Mouse (Mus musculus): Measurements from ENCODE around the gene Proser3. TPM values are rescaled to one million over a fixed set of nuclear protein-coding genes. Genes with fewer than 3 reads are reported as not detected.

The Proser3 gene
- polyA plus RNA-seq, 1 experiment from 2014 or later: 20.0 TPM

DNA sequence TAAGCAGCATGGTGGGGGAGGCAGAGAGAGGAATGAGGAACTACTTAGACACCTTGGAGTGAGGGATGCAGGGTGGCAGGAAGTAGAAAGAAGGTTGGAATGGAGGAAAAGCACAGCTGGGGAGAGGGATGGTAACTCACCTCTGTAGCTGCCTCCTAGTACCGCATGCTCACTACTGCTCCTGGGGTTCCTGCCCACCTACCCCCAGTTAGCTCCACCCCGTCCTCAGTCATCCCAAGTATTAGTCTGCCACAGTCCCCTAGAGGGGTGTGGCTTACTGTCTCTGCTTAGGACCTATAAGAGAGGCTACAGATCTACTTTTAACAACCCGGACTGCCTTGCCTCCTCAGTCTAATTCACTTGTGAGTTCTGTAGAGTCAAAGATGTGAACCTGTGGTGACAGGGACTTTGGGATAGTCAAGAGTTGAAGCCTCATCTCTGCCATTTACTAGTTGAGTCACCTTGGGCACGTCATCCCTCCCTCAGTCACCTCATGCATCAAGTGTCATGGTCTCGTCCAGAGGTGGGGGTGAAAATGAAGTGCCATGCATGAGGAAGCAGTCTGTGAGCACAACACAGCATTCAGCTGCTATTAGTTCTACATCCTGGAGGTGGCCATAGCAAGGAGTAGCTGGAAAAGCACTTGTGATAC lies 40.8 kb upstream of the Proser3 start:
- ATAC-seq (ENCODE audit: insufficient number of reproducible peaks, low FRiP score, low TSS enrichment, low read depth): no peak
- Histone ChIP-seq H3K9ac (ENCODE audit: low read length) (no peak overlapping the region), H3K4me2 (ENCODE audit: low read depth, severe bottlenecking) (no peak overlapping the region), H3K27ac (replicated peaks; ENCODE audit: low read depth, low read length) (no peak overlapping the region), H3K4me3 (ENCODE audit: low read depth, low read length) (no peak overlapping the region), H3K36me3 (ENCODE audit: control insufficient read depth, insufficient read depth, low read length) (no peaks in the 10 kb centered on the region), H3K27me3 (ENCODE audit: control insufficient read depth, insufficient read depth, low read length) (no peaks in the 10 kb centered on the region), H3K9me3 (ENCODE audit: control insufficient read depth, low read length) (no peaks in the 10 kb centered on the region), H3K4me1 (ENCODE audit: control insufficient read depth, insufficient read depth, low read length) (0 out of 2 replicates have a peak, but pooled peaks cover 4% of the 10 kb centered on the region)
- DNase-seq (ENCODE audit: low spot score): no peak
- 49% methylated on average over 5 of the region's 5 CpGs for WGBS

DNA sequence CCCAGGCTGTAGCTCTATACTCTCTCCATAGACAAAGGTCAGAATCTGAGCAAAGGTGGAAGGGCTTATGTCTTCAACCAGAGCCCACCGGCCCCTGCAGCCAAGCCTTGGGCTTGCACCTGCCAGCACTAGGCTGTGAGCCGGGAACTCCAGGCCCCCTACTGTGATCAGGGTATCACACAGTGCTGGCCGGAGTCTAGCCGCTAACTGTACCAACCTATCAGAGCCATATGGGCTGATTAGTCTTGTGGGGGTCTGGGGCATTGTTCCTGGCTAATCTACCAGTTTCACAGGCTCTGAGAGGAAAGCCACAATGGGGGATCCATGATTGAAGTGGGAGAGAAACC lies 39.5 kb upstream of the Proser3 start:
- Histone ChIP-seq H3K36me3 (ENCODE audit: control insufficient read depth, insufficient read depth, low read length) (0 out of 2 replicates have a peak, but pooled peaks cover 3% of the 10 kb centered on the region), H3K27ac (replicated peaks; ENCODE audit: low read depth, low read length) (no peak overlapping the region), H3K9ac (ENCODE audit: low read length) (no peak overlapping the region)

DNA sequence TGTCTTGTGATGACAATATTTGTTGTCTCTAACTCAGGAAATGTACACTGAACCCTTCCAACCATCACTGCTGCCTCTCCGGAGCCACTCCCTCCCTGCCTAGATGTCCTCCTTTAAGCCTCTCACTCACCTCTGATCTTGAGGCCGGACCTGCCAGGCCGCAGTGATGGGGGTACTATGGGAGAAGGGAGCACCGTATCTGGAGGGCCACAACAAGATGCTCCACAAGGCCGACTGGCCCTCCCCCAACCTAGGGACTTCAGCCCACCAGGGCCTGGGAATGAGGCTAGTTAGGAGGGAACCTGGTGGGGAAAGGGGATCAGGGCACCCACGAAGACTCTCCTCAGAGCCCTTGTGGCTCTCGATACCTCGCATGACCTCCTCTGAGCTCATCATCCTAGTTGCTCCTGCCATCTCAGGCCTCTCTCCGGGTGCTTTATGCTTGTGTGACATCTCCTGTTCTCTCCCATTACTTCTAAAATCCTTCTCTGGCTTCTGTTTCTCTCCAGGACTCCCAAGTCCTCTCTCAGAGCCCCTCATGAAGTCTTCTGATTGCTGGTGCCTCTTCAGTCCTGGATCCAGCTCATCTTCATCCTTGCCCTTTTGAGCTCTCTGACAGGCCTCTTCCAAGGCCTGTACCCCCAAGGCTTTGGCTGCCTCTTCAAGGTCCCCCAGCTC lies 39.0 kb upstream of the Proser3 start:
- H3K27ac ChIP-seq (replicated peaks; ENCODE audit: low read depth, low read length): no peak overlapping the region
- H3K4me1 ChIP-seq (ENCODE audit: control insufficient read depth, insufficient read depth, low read length): peaks cover 11% of the 10 kb centered on the region
- no peak overlapping the region for H3K4me3 ChIP-seq (ENCODE audit: low read depth, low read length)
- H3K9ac ChIP-seq (ENCODE audit: low read length): no peak overlapping the region
- H3K36me3 ChIP-seq (ENCODE audit: control insufficient read depth, insufficient read depth, low read length): peaks cover 6% of the 10 kb centered on the region; the same call in 1 of the 2 replicates
- WGBS: 81% methylated on average over 9 of the region's 9 CpGs
- H3K4me2 ChIP-seq (ENCODE audit: low read depth, severe bottlenecking): no peak overlapping the region
- no peak for DNase-seq (ENCODE audit: low spot score)
- no peaks in the 10 kb centered on the region for H3K27me3 ChIP-seq (ENCODE audit: control insufficient read depth, insufficient read depth, low read length)
- no peaks in the 10 kb centered on the region for H3K9me3 ChIP-seq (ENCODE audit: control insufficient read depth, low read length)
- no peak for ATAC-seq (ENCODE audit: insufficient number of reproducible peaks, low FRiP score, low TSS enrichment, low read depth)

More for the DNA sequence above, 39.5 kb upstream of the Proser3 start:
- DNase-seq (ENCODE audit: low spot score): no peak
- no peak for ATAC-seq (ENCODE audit: insufficient number of reproducible peaks, low FRiP score, low TSS enrichment, low read depth)
- WGBS: 52% methylated on average over 4 of the region's 4 CpGs
- H3K27me3 ChIP-seq (ENCODE audit: control insufficient read depth, insufficient read depth, low read length): no peaks in the 10 kb centered on the region
- H3K4me1 ChIP-seq (ENCODE audit: control insufficient read depth, insufficient read depth, low read length): peaks cover 11% of the 10 kb centered on the region
- no peak overlapping the region for H3K4me2 ChIP-seq (ENCODE audit: low read depth, severe bottlenecking)
- no peaks in the 10 kb centered on the region for H3K9me3 ChIP-seq (ENCODE audit: control insufficient read depth, low read length)
- H3K4me3 ChIP-seq (ENCODE audit: low read depth, low read length): no peak overlapping the region

DNA sequence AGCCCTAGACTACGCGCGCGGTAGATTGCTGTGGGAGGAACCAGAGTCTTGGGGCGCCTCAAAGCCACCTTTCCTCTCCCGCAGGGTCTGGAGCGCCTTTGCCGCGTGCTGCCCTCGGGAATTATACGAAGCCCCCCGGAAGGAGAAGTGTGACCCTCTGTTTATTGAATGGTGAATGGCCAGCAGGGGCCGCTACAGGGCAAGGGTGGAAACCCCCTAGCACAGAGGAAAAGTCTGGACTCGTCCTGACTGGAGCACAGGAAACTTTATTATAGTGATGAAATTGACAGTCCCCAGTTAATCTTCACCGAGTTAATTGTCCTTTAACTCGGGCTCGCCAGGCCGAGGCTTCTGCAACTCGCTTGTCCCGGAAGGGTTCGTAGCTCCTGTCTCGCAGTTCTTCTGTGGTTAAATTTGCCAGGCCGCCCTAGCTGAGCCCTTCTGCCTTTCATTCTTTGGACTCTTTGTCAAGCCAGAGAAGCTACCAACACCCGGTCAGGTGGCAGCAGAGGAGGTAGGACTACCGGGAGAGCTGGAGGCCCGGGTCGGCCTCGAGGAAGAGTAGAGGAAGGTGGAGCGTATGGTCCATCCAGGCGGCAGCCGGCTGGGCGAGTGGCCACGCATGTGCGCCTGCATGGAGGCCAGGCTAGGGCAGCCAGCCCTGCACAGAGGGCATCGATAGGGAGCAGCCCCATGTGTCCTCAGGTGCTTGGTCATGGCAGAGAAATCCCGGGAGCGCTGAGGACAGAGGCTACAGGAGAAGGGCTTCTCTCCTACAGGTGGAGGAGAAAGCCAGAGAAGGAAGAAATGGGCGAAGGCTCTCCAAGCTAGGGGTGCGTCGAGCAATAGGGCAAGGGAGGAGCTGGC lies 37.6 kb upstream of the Proser3 start:
- Histone ChIP-seq H3K4me1 (ENCODE audit: control insufficient read depth, insufficient read depth, low read length) (peaks cover 11% of the 10 kb centered on the region), H3K36me3 (ENCODE audit: control insufficient read depth, insufficient read depth, low read length) (peaks cover 15% of the 10 kb centered on the region), H3K9ac (ENCODE audit: low read length) (peak overlapping the region; percentile 45), H3K27me3 (ENCODE audit: control insufficient read depth, insufficient read depth, low read length) (no peaks in the 10 kb centered on the region), H3K27ac (replicated peaks; ENCODE audit: low read depth, low read length) (0 out of 2 replicates have a peak overlapping the region, but pooled peaks have one; percentile 91), H3K4me2 (ENCODE audit: low read depth, severe bottlenecking) (peak overlapping the region; percentile 55), H3K9me3 (ENCODE audit: control insufficient read depth, low read length) (no peaks in the 10 kb centered on the region), H3K4me3 (ENCODE audit: low read depth, low read length) (peak overlapping the region; percentile 84)
- DNase-seq (ENCODE audit: low spot score): peak; percentile 93
- peak; percentile 65 for ATAC-seq (ENCODE audit: insufficient number of reproducible peaks, low FRiP score, low TSS enrichment, low read depth)
- WGBS: 28% methylated on average over 40 of the region's 40 CpGs

DNA sequence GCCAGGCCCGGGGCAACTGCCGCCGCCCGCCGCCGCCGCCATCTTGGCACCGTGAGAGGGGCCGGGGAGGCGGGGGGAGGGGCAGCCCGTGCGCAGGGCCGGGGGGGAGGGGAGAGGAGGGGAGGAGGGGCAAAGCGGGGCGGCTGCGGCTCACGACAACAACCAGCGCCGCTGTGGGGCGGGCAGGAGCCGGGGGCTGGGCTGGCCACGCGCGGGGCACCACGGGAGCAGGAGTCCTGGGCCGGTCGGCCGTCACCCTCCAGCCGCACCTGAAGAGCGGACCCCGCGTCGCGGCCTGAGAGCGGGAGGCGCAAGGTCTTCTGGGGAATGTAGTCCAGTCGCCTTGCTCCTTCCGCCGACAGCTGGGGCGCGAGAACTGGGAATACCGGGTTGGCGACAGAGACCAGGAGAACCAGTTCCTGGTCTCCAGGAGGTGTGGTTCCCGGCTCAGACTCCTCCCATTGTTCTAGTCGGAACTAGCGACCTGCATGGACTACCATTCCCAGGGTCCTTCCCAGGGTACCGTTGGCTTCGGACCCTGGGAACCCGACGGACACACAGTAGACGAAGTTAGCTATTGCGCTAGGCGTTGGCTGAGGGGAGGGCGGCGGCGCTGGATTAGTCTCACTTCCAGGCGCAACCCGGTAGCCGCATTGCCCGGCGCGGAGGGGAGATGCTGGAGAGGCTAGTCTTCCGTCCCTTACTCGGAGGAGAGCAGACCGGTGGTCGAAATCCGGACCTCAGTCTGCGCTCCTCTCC lies 36.8 kb upstream of the Proser3 start, which contains the start of gene Kmt2b:
Gene Kmt2b, minus strand, starts transcription at position 51 of the 759 bp plus-strand sequence.
- Histone ChIP-seq H3K4me2 (ENCODE audit: low read depth, severe bottlenecking) (peak within 1 kb of the TSS; percentile 84), H3K27me3 (ENCODE audit: control insufficient read depth, insufficient read depth, low read length) (no peaks in the 10 kb centered on the region), H3K4me1 (ENCODE audit: control insufficient read depth, insufficient read depth, low read length) (peaks cover 11% of the 10 kb centered on the region), H3K9ac (ENCODE audit: low read length) (peak within 1 kb of the TSS; percentile 92), H3K4me3 (ENCODE audit: low read depth, low read length) (peak within 1 kb of the TSS; percentile 84), H3K9me3 (ENCODE audit: control insufficient read depth, low read length) (no peaks in the 10 kb centered on the region), H3K36me3 (ENCODE audit: control insufficient read depth, insufficient read depth, low read length) (peaks cover 17% of the 10 kb centered on the region), H3K27ac (replicated peaks; ENCODE audit: low read depth, low read length) (peak within 1 kb of the TSS; percentile 91)
- WGBS: under 1% methylated on average over 48 of the region's 68 CpGs
- ATAC-seq (ENCODE audit: insufficient number of reproducible peaks, low FRiP score, low TSS enrichment, low read depth) (peak; percentile 95), DNase-seq (ENCODE audit: low spot score) (peak; percentile 97)

DNA sequence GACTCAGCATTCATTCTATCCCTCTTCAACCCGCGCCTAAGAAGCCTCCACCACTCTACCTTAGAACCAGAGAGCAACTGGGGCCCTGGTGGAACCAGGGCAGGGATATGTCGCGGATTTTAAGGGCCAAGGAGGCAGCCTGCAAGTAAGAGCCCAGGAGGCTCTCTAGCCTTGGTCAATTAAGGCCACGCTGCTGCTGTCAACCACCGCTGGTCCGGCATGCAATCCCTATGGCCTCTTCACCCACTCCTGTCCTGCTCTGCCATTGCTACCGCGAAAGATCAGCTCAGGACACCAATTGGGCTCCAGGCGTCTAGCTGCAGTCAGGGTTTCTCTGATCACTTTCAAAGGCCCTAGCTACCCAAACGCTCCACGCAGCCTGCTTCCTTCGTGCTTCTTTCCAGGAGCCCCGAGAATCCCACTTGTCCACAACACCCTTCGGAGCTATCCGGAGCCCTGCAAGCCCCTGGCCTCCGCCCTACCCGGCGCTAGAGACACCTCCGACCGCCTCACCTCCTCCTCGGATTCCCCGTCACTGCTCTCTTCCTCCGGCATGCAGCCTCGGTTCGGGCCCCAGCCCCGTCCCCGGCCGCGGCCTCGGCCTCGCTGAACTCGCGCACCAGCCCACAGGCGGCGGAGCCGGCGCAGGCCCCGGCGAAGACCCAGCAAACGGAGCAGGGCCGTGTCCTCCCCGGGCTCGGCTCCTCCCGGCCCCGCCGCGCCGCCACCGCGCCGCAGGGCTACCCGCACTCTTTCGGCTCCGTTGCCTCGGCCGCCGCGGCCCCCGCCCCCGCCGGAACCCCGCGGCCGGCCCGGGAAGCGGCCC lies 36.0 kb upstream of the Proser3 start:
- no peaks in the 10 kb centered on the region for H3K27me3 ChIP-seq (ENCODE audit: control insufficient read depth, insufficient read depth, low read length)
- H3K4me1 ChIP-seq (ENCODE audit: control insufficient read depth, insufficient read depth, low read length): peaks cover 11% of the 10 kb centered on the region
- H3K36me3 ChIP-seq (ENCODE audit: control insufficient read depth, insufficient read depth, low read length): peaks cover 24% of the 10 kb centered on the region
- peak overlapping the region; percentile 92 for H3K9ac ChIP-seq (ENCODE audit: low read length)
- peak; percentile 58 for DNase-seq (ENCODE audit: low spot score)
- WGBS: under 1% methylated on average over 61 of the region's 67 CpGs
- ATAC-seq (ENCODE audit: insufficient number of reproducible peaks, low FRiP score, low TSS enrichment, low read depth): peak; percentile 22; the same call in 1 of the 2 replicates
- H3K9me3 ChIP-seq (ENCODE audit: control insufficient read depth, low read length): no peaks in the 10 kb centered on the region
- peak overlapping the region; percentile 91 for H3K27ac ChIP-seq (replicated peaks; ENCODE audit: low read depth, low read length)
- peak overlapping the region; percentile 84 for H3K4me3 ChIP-seq (ENCODE audit: low read depth, low read length)
- peak overlapping the region; percentile 84 for H3K4me2 ChIP-seq (ENCODE audit: low read depth, severe bottlenecking)

DNA sequence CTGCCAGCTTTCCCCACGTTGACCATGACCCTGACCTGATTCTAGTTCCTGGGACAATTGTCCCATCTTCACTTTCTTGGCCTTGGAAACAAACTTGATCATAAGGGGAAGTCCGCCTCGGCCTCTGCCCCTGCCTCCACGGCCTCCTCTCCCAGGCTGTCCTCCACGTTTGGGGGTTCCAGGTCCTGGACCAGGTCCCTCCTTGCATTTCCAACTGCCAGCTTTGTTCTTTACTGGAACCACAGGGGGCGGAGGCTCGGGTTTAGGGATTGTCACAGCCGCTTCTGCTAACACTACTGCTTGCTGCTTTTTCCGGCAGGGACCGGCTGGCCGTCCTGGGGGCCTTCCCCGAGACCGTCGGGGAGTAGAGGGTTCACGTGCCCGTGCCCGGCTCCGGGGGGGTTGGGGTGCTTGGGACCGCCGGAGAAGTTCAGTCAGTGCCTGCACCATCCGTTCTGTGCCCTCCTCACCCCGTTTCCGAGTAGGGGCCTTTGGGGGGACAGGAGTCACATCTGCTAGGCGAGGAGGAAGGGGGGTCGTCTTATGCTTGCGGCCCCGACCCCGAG lies 34.4 kb upstream of the Proser3 start:
- no peaks in the 10 kb centered on the region for H3K9me3 ChIP-seq (ENCODE audit: control insufficient read depth, low read length)
- 92% methylated on average over 28 of the region's 28 CpGs for WGBS
- no peak for DNase-seq (ENCODE audit: low spot score)
- no peak overlapping the region for H3K27ac ChIP-seq (replicated peaks; ENCODE audit: low read depth, low read length)
- peaks cover 35% of the 10 kb centered on the region for H3K36me3 ChIP-seq (ENCODE audit: control insufficient read depth, insufficient read depth, low read length)
- H3K4me3 ChIP-seq (ENCODE audit: low read depth, low read length): 0 out of 2 replicates have a peak overlapping the region, but pooled peaks have one; percentile 6
- H3K9ac ChIP-seq (ENCODE audit: low read length): no peak overlapping the region
- ATAC-seq (ENCODE audit: insufficient number of reproducible peaks, low FRiP score, low TSS enrichment, low read depth): no peak
- no peak overlapping the region for H3K4me2 ChIP-seq (ENCODE audit: low read depth, severe bottlenecking)
- peaks cover 11% of the 10 kb centered on the region for H3K4me1 ChIP-seq (ENCODE audit: control insufficient read depth, insufficient read depth, low read length)
- H3K27me3 ChIP-seq (ENCODE audit: control insufficient read depth, insufficient read depth, low read length): no peaks in the 10 kb centered on the region
